Mouse (Mus musculus): ENCODE data around the gene Wscd1. TPM values are rescaled to one million over a fixed set of nuclear protein-coding genes. Genes with fewer than 3 reads are reported as not detected.
"Not testable (repeated sequence)": the region's sequence is repeated elsewhere in the genome, so short reads cannot be mapped to it uniquely, and the experiment has no call there.

The Wscd1 gene
- polyA plus RNA-seq, 1 experiment from 2014 or later = 54.4 TPM

DNA sequence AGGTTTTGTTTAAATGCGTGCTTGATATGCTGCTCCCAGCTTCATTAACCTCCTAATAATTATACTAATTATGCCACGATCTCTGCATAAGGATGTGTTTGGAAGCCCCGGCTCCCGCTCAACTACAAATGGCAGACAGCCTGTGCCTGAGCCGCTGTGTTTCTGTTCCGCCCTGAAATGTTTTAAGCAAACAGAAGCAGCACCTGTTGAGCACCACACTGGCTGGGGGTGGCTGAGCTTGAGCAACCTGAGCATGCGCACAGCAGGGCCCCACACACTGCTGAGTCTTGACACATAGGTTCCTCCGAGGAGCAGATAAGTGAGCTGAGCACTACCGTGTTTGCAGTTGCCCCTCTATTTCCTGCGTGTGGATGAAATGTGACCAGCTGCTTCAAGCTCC is 71.1 kb downstream of the Wscd1 start:
- H3K4me2 ChIP-seq = no peak overlapping the region
- no peak overlapping the region for H3K4me3 ChIP-seq (ENCODE audit: low read depth, low read length)
- DNase-seq (ENCODE audit: low spot score, missing footprints) = no peak
- ATAC-seq (ENCODE audit: low FRiP score) = no peak
- no peak overlapping the region for H3K9ac ChIP-seq (ENCODE audit: low read length)
- 60% methylated on average over 10 of the region's 10 CpGs for WGBS
- no peak overlapping the region for H3K27ac ChIP-seq (ENCODE audit: low read depth, low read length)
- H3K36me3 ChIP-seq (ENCODE audit: control insufficient read depth, insufficient read depth, low read length) = no peaks in the 10 kb centered on the region
- H3K27me3 ChIP-seq (ENCODE audit: control insufficient read depth, insufficient read depth, low read length) = no peaks in the 10 kb centered on the region
- H3K9me3 ChIP-seq (ENCODE audit: control insufficient read depth, low read length) = no peaks in the 10 kb centered on the region
- no peaks in the 10 kb centered on the region for H3K4me1 ChIP-seq (ENCODE audit: control insufficient read depth, insufficient read depth, low read length)

DNA sequence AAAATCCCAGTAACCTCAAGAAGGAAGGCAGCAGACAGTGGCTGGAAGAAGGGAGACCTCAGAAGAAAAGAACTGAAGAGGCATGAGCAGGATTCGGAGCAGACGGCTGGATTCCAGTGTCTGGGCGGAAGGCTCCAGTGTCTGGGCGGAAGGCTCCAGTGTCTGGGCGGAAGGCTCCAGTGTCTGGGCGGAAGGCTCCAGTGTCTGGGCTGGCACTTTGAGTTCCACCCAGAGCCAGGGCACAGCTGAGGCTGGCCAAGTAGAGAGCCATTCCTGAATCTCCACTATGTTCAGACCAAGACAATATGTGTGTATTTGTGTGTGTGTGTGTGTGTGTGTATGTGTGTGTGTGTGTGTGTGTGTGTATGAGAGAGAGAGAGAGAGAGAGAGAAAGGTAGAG is 71.8 kb downstream of the Wscd1 start:
- H3K27ac ChIP-seq (ENCODE audit: low read depth, low read length); DNase-seq (ENCODE audit: low spot score, missing footprints); H3K4me2 ChIP-seq; H3K36me3 ChIP-seq (ENCODE audit: control insufficient read depth, insufficient read depth, low read length); H3K27me3 ChIP-seq (ENCODE audit: control insufficient read depth, insufficient read depth, low read length); ATAC-seq (ENCODE audit: low FRiP score); H3K4me1 ChIP-seq (ENCODE audit: control insufficient read depth, insufficient read depth, low read length); H3K9me3 ChIP-seq (ENCODE audit: control insufficient read depth, low read length); H3K4me3 ChIP-seq (ENCODE audit: low read depth, low read length); H3K9ac ChIP-seq (ENCODE audit: low read length): not testable (repeated sequence)
- 89% methylated on average over 6 of the region's 6 CpGs for WGBS

DNA sequence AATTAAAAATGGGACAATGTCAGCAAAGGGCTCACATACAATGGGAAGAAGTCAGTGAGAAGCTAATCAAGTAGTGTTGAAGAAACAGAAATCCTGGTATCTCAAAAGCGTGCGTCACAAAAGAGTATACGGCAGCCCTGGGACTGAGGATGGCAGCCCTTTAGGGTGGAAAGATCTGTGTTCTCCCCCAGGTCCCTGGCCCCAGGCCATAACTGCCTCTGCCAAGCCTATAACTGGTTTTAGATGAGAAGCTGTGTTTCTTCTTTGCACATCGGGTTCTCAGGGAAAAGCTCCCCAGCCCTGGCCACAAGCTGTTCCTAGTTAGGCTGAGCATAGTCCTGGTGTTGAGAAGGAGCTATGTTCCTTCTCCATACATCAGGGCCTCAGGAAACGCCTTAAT is 72.3 kb downstream of the Wscd1 start:
- no peak overlapping the region for H3K4me2 ChIP-seq
- DNase-seq (ENCODE audit: low spot score, missing footprints) = no peak
- no peaks in the 10 kb centered on the region for H3K9me3 ChIP-seq (ENCODE audit: control insufficient read depth, low read length)
- WGBS = 91% methylated on average over 5 of the region's 5 CpGs
- H3K4me1 ChIP-seq (ENCODE audit: control insufficient read depth, insufficient read depth, low read length) = no peaks in the 10 kb centered on the region
- no peak overlapping the region for H3K9ac ChIP-seq (ENCODE audit: low read length)
- no peak overlapping the region for H3K4me3 ChIP-seq (ENCODE audit: low read depth, low read length)
- no peak overlapping the region for H3K27ac ChIP-seq (ENCODE audit: low read depth, low read length)
- H3K27me3 ChIP-seq (ENCODE audit: control insufficient read depth, insufficient read depth, low read length) = no peaks in the 10 kb centered on the region
- no peak for ATAC-seq (ENCODE audit: low FRiP score)
- no peaks in the 10 kb centered on the region for H3K36me3 ChIP-seq (ENCODE audit: control insufficient read depth, insufficient read depth, low read length)

DNA sequence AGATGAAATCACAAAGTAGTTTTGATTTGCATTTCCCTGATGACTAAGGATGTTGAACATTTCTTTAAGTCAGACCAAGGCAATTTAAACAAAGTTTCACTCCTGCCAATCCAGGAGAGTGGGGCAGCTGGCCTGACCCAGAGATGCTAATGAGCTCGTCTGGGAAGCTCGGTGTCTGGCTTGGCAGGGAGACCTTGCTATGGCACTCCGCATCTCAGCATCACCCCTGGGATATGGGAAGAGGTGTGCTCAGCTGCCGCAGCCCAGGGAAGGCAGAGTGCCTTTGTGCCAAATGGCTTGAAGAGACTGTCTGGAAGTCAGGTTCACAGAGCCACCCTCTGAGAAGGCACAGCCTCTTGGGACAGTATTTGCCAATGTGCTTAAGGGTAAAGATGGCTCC is 75.3 kb downstream of the Wscd1 start:
- H3K4me3 ChIP-seq (ENCODE audit: low read depth, low read length) = no peak overlapping the region
- H3K9ac ChIP-seq (ENCODE audit: low read length) = no peak overlapping the region
- WGBS = 67% methylated on average over 4 of the region's 4 CpGs
- H3K4me2 ChIP-seq = no peak overlapping the region
- no peaks in the 10 kb centered on the region for H3K27me3 ChIP-seq (ENCODE audit: control insufficient read depth, insufficient read depth, low read length)
- ATAC-seq (ENCODE audit: low FRiP score) (no peak), DNase-seq (ENCODE audit: low spot score, missing footprints) (no peak)
- no peak overlapping the region for H3K27ac ChIP-seq (ENCODE audit: low read depth, low read length)
- H3K36me3 ChIP-seq (ENCODE audit: control insufficient read depth, insufficient read depth, low read length) = no peaks in the 10 kb centered on the region
- no peaks in the 10 kb centered on the region for H3K9me3 ChIP-seq (ENCODE audit: control insufficient read depth, low read length)
- no peaks in the 10 kb centered on the region for H3K4me1 ChIP-seq (ENCODE audit: control insufficient read depth, insufficient read depth, low read length)

Measured in midbrain, embryonic 11.5 days (tissue).